11 mouse cellular contexts compared by ENCODE assay signal in the genomic region with DNA sequence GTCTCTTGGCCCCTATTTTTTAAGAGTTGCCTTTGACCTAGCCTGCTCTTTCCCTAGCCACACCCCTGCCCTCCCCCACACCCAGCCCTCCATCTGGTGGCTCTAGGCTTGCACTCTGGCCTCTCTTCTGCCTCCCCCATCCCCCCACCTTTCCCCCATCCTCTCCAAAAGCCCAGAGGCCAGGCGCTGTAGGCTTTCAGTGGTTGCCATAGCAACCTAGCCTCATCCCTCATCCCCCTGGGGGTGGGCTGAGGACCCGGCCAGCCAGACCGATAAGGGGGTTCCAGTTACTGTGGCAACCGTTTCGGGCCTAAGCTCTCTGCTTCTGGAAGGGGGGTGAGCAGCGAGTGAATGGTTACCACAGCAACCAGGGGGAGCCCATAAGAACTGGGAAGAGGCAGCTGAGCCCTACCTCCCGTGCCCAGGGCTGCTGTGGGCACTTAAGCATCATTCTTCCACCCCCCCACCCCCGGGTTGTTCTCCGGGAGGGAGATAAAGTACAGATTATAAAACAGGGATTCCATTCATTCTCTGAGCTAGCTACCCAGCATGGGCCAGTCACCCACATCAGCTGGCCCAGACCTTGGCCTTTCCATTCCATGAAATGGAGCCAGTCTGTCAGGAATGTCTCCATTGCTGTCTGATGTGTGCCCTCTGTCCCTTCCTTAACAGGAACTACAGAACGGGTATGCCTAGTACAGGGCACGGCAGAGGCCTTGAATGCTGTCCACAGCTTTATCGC. TPM values are rescaled to one million over a fixed set of nuclear protein-coding genes. Genes with fewer than 3 reads are reported as not detected.
DNase-seq lines count a peak whose midpoint lies in the region; ATAC-seq and TF ChIP-seq lines count a peak whose summit lies in the region.
"Had no signal": no experiment of that assay in that cellular context is flagged by ENCODE, and none has a peak within 500 bp of the region (broad histone marks: within the 10 kb centered on the region; RNA-seq: fewer than 3 reads in every experiment).

No protein-coding gene starts in this region.

- no peak overlapping the region for H3K4me3 ChIP-seq in cortical plate, adult 2 months (ENCODE audit: insufficient read depth, low read length)
- H3K4me3 ChIP-seq in hindbrain, embryonic 12.5 days = no peak overlapping the region
- no peak overlapping the region for H3K4me3 ChIP-seq in olfactory bulb, adult 2 months (ENCODE audit: insufficient read depth, low read depth, low read length)

- 0 out of 2 replicates have a peak overlapping the region, but pooled peaks have one; percentile 20 for H3K27ac ChIP-seq in cortical plate, adult 2 months (ENCODE audit: insufficient read depth, low read length)
- peak overlapping the region; percentile 91 for H3K27ac ChIP-seq in hindbrain, embryonic 12.5 days
- H3K27ac ChIP-seq in olfactory bulb, adult 2 months (ENCODE audit: insufficient read depth, low read depth, low read length) = peak overlapping the region; percentile 81

- peak; percentile 96 for ATAC-seq in hindbrain, embryonic 12.5 days (ENCODE audit: low FRiP score)

- H3K36me3 ChIP-seq in hindbrain, embryonic 12.5 days = peaks cover 43% of the 10 kb centered on the region

- H3K4me2 ChIP-seq in hindbrain, embryonic 12.5 days (replicated peaks) = peak overlapping the region; percentile 39

- TF ChIP-seq POLR2A in cortical plate, adult 2 months (IDR thresholded peaks at IDR 0.05; ENCODE audit: extremely low read depth, insufficient read depth, low read length) = no peak
- no peak for TF ChIP-seq POLR2A in olfactory bulb, adult 2 months (IDR thresholded peaks at IDR 0.05; ENCODE audit: insufficient read depth, low read depth, low read length)

- WGBS in hindbrain, embryonic 12.5 days = 22% methylated on average over 12 of the region's 12 CpGs
- 10% methylated on average over 12 of the region's 12 CpGs for WGBS in olfactory bulb, adult 2 months

- TF ChIP-seq CTCF in cortical plate, adult 2 months (IDR thresholded peaks at IDR 0.05; ENCODE audit: extremely low read depth, insufficient read depth, low read length) = no peak
- no peak for TF ChIP-seq CTCF in olfactory bulb, adult 2 months (IDR thresholded peaks at IDR 0.05; ENCODE audit: insufficient read depth, low read depth, low read length)

- no peaks in the 10 kb centered on the region for H3K9me3 ChIP-seq in hindbrain, embryonic 12.5 days (replicated peaks)

- peak; percentile 48 to 57 for DNase-seq in layer of hippocampus, postnatal 10 days (ENCODE audit: low spot score in 2 of 2)
- no peak for DNase-seq in layer of hippocampus, postnatal 25 days (ENCODE audit: extremely low spot score in 1 of 2, low spot score in 1 of 2)
- no peak for DNase-seq in thymus, postnatal 0 days (ENCODE audit: low spot score)
- DNase-seq in thymus, postnatal 10 days (ENCODE audit: low spot score in 2 of 2) = no peak
- no peak for DNase-seq in layer of hippocampus, adult 11-12 months (ENCODE audit: low spot score)

- no peak overlapping the region for H3K9ac ChIP-seq in hindbrain, embryonic 12.5 days

- peaks cover 10% of the 10 kb centered on the region; the same call in 1 of the 2 replicates for H3K4me1 ChIP-seq in cortical plate, adult 2 months (ENCODE audit: control insufficient read depth, insufficient read depth, low read length)
- H3K4me1 ChIP-seq in hindbrain, embryonic 12.5 days = peaks cover 46% of the 10 kb centered on the region
- peaks cover 30% of the 10 kb centered on the region for H3K4me1 ChIP-seq in olfactory bulb, adult 2 months (ENCODE audit: control insufficient read depth, insufficient read depth, low read length)

- no peaks in the 10 kb centered on the region for H3K27me3 ChIP-seq in hindbrain, embryonic 12.5 days

RNA-seq across cellular contexts. Expression of gene Nova2, which starts 24.3 kb away (rescaled TPM):
- total RNA-seq in layer of hippocampus, postnatal 10 days (2021) = 100 to 1,000 TPM; 106 to 112 TPM
- 10 to 100 TPM; 69.2 to 93.3 TPM for total RNA-seq in layer of hippocampus, postnatal 25 days (2021)
- polyA plus RNA-seq in cortical plate, adult 2 months (2012; rRNA removed) = 22.3 and 23.3 TPM in 2 replicates
- 11.2 and 12.5 TPM in 2 replicates for polyA plus RNA-seq in hindbrain, embryonic 12.5 days (2016; fragmentation: Nextera tagmentation; extraction: Ambion mirVana)
- not detected in 2 replicates for polyA plus RNA-seq in olfactory bulb, adult 2 months (2012; ENCODE audit: insufficient read depth, insufficient read length, low replicate concordance, missing spikeins)
- polyA plus RNA-seq in thymus, postnatal 0 days (2015; fragmentation: Nextera tagmentation; extraction: Ambion mirVana) = 0.17 and 0.28 TPM in 2 replicates

RNA-seq across cellular contexts. Expression of gene Nanos2, which starts 37.2 kb away (rescaled TPM):
- 1 to 10 TPM in 1 of 2 experiments, under 1 TPM in 1; 0.91 to 1.3 TPM for total RNA-seq in layer of hippocampus, postnatal 10 days (2021)
- under 1 TPM; 0.17 to 0.70 TPM for total RNA-seq in layer of hippocampus, postnatal 25 days (2021)
- 2.8 and 3.3 TPM in 2 replicates for polyA plus RNA-seq in cortical plate, adult 2 months (2012; rRNA removed)
- 0.29 and 0.37 TPM in 2 replicates for polyA plus RNA-seq in hindbrain, embryonic 12.5 days (2016; fragmentation: Nextera tagmentation; extraction: Ambion mirVana)
- not detected in 2 replicates for polyA plus RNA-seq in olfactory bulb, adult 2 months (2012; ENCODE audit: insufficient read depth, insufficient read length, low replicate concordance, missing spikeins)
- not detected in 2 replicates for polyA plus RNA-seq in thymus, postnatal 0 days (2015; fragmentation: Nextera tagmentation; extraction: Ambion mirVana)
- total RNA-seq: ES-E14 had no signal
- polyA plus RNA-seq: gonadal fat pad, adult 2 months; stomach, embryonic 14.5 days had no signal

RNA-seq across cellular contexts. Expression of gene Ccdc61, which starts 39.7 kb away (rescaled TPM):
- 10 to 100 TPM; 11.9 to 14.4 TPM for total RNA-seq in layer of hippocampus, postnatal 10 days (2021)
- total RNA-seq in layer of hippocampus, postnatal 25 days (2021) = 10 to 100 TPM in 1 of 2 experiments, 1 to 10 TPM in 1; 9.5 to 13.5 TPM
- polyA plus RNA-seq in cortical plate, adult 2 months (2012; rRNA removed) = 14.7 and 15.8 TPM in 2 replicates
- 28.8 and 31.9 TPM in 2 replicates for polyA plus RNA-seq in hindbrain, embryonic 12.5 days (2016; fragmentation: Nextera tagmentation; extraction: Ambion mirVana)
- not detected in 2 replicates for polyA plus RNA-seq in olfactory bulb, adult 2 months (2012; ENCODE audit: insufficient read depth, insufficient read length, low replicate concordance, missing spikeins)
- 29.1 and 31.7 TPM in 2 replicates for polyA plus RNA-seq in thymus, postnatal 0 days (2015; fragmentation: Nextera tagmentation; extraction: Ambion mirVana)

RNA-seq across cellular contexts. Expression of gene Mypop, which starts 41.1 kb away (rescaled TPM):
- 10 to 100 TPM; 28.0 to 29.1 TPM for total RNA-seq in layer of hippocampus, postnatal 10 days (2021)
- 10 to 100 TPM; 44.9 to 48.3 TPM for total RNA-seq in layer of hippocampus, postnatal 25 days (2021)
- polyA plus RNA-seq in cortical plate, adult 2 months (2012; rRNA removed) = 49.7 and 50.8 TPM in 2 replicates
- polyA plus RNA-seq in hindbrain, embryonic 12.5 days (2016; fragmentation: Nextera tagmentation; extraction: Ambion mirVana) = 6.8 and 6.9 TPM in 2 replicates
- polyA plus RNA-seq in olfactory bulb, adult 2 months (2012; ENCODE audit: insufficient read depth, insufficient read length, low replicate concordance, missing spikeins) = not detected in 2 replicates
- 5.5 and 5.9 TPM in 2 replicates for polyA plus RNA-seq in thymus, postnatal 0 days (2015; fragmentation: Nextera tagmentation; extraction: Ambion mirVana)

RNA-seq across cellular contexts. Expression of gene Irf2bp1, which starts 53.9 kb away (rescaled TPM):
- 10 to 100 TPM; 45.5 to 49.7 TPM for total RNA-seq in layer of hippocampus, postnatal 10 days (2021)
- 10 to 100 TPM; 51.7 to 53.5 TPM for total RNA-seq in layer of hippocampus, postnatal 25 days (2021)
- 27.2 and 28.5 TPM in 2 replicates for polyA plus RNA-seq in cortical plate, adult 2 months (2012; rRNA removed)
- 44.0 and 47.4 TPM in 2 replicates for polyA plus RNA-seq in hindbrain, embryonic 12.5 days (2016; fragmentation: Nextera tagmentation; extraction: Ambion mirVana)
- polyA plus RNA-seq in olfactory bulb, adult 2 months (2012; ENCODE audit: insufficient read depth, insufficient read length, low replicate concordance, missing spikeins) = not detected in 2 replicates
- 18.3 and 20.7 TPM in 2 replicates for polyA plus RNA-seq in thymus, postnatal 0 days (2015; fragmentation: Nextera tagmentation; extraction: Ambion mirVana)

Comparison
In these comparisons a context has a peak if more than half of its experiments do, and no peak if none do; other contexts are left out.
1. DNase-seq: peak in layer of hippocampus, postnatal 10 days (2 of 2); none in layer of hippocampus, postnatal 25 days (0 of 2), thymus, postnatal 0 days (single experiment), thymus, postnatal 10 days (0 of 2) and layer of hippocampus, adult 11-12 months (single experiment).
2. H3K27ac ChIP-seq: peak in every context shown above with its lines; median percentile 91 in hindbrain, embryonic 12.5 days; 81 in olfactory bulb, adult 2 months; 20 in cortical plate, adult 2 months.
3. RNA of gene Ccdc61, which starts 39.7 kb away (polyA plus RNA-seq): 28.8 to 31.9 TPM in hindbrain, embryonic 12.5 days, 29.1 to 31.7 TPM in thymus, postnatal 0 days and 14.7 to 15.8 TPM in cortical plate, adult 2 months; not detected in olfactory bulb, adult 2 months; every median in the first group is over 10 times any median in the second.